Mouse (Mus musculus) forebrain, embryonic 13.5 days (tissue): ENCODE results near the gene Gm28308. TPM values are rescaled to one million over a fixed set of nuclear protein-coding genes. Genes with fewer than 3 reads are reported as not detected.

Source experiments
- ATAC-seq: fragments of 200-750 bp; cut with Nextera tagmentation; 2 replicates; pipeline ENCODE4 v1.8.0; 2017
- H3K27ac ChIP-seq: fragments of 300-500 bp; sonication (generic); 2 replicates; pipeline ENCODE4 v1.5.1; 2015; ENCODE audit warnings: inconsistent platforms, mild to moderate bottlenecking, moderate library complexity
- H3K27me3 ChIP-seq: fragments of 300-500 bp; sonication (generic); 2 replicates; pipeline ENCODE4 v1.6.1; 2015; ENCODE audit warnings: mild to moderate bottlenecking, inconsistent platforms
- H3K36me3 ChIP-seq: fragments of 300-500 bp; sonication (generic); 2 replicates; pipeline ENCODE4 v1.6.1; 2015; ENCODE audit warnings: mild to moderate bottlenecking, inconsistent platforms; ENCODE audit not compliant: poor library complexity, severe bottlenecking
- H3K4me1 ChIP-seq: fragments of 300-500 bp; sonication (generic); 2 replicates; pipeline ENCODE4 v1.6.1; 2015; ENCODE audit warnings: inconsistent platforms
- H3K4me2 ChIP-seq: fragments of 300-500 bp; sonication (generic); 2 replicates; pipeline ENCODE4 v1.6.1; 2015; ENCODE audit warnings: inconsistent platforms, mild to moderate bottlenecking, moderate library complexity
- H3K4me3 ChIP-seq: fragments of 300-500 bp; sonication (generic); 2 replicates; pipeline ENCODE4 v1.5.1; 2015; ENCODE audit warnings: mild to moderate bottlenecking, inconsistent platforms
- H3K9ac ChIP-seq: fragments of 300-500 bp; sonication (generic); 2 replicates; pipeline ENCODE4 v1.6.1; 2015; ENCODE audit warnings: mild to moderate bottlenecking, inconsistent platforms
- H3K9me3 ChIP-seq: fragments of 300-500 bp; sonication (generic); replicated peaks from 2 replicates; pipeline ENCODE4 v1.6.1; 2016; ENCODE audit warnings: inconsistent platforms
- WGBS: fragments of 180-500 bp; shearing (Covaris S2); methylation state at CpG from one replicate; pipeline ENCODE4 v1.1.7; 2015; 5-methylcytosine and 5-hydroxymethylcytosine counted together
- polyA plus RNA-seq: library from polyadenylated mRNA; unstranded; fragments of >200 nt; fragmentation: Nextera tagmentation; extraction: Ambion mirVana; gene quantifications from 2 replicates; pipeline ENCODE4 v1.2.1, GENCODE M21; 2015

Gm28308 gene
- polyA plus RNA-seq, 1 experiment from 2014 or later, result not detected

DNA sequence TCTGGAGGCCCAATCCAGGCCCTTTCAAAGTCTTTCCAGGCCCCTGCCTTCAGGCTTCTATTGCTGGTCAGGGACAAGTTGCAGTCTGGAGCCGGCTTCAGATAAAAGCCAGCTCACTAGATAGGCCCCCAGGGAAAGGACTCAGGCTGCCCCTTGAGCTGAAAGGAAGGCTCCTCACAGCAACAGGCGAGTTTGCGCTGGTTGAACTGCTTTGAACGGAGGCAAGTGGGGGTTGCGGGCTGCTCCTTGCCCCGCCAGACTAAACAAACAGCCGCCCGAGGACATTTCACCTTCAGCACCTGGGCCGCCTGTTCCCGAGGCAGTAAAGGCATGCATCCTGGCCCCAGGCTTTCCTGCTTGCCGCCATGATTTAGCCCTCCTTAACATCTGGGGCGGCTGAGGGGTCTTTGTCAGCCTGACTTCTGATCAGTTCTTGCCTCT lies 30.6 kb upstream of the Gm28308 start:
- H3K4me2 ChIP-seq, result no peak overlapping the region
- no peak overlapping the region for H3K27ac ChIP-seq
- no peak for ATAC-seq
- no peak overlapping the region for H3K9ac ChIP-seq
- 0 out of 2 replicates have a peak, but pooled peaks cover 4% of the 10 kb centered on the region for H3K4me1 ChIP-seq
- H3K36me3 ChIP-seq, result no peaks in the 10 kb centered on the region
- no peak overlapping the region for H3K4me3 ChIP-seq
- WGBS, result 2% methylated on average over 12 of the region's 12 CpGs
- H3K27me3 ChIP-seq, result peaks cover 100% of the 10 kb centered on the region
- H3K9me3 ChIP-seq, result no peaks in the 10 kb centered on the region

GRCm38 (mm10) chr6:52242801-52243332 lies 29.7 kb upstream of the Gm28308 start:
- Histone ChIP-seq H3K4me1 (0 out of 2 replicates have a peak, but pooled peaks cover 4% of the 10 kb centered on the region), H3K27ac (no peak overlapping the region), H3K4me3 (no peak overlapping the region), H3K9me3 (no peaks in the 10 kb centered on the region), H3K27me3 (peaks cover 100% of the 10 kb centered on the region), H3K36me3 (no peaks in the 10 kb centered on the region), H3K4me2 (no peak overlapping the region), H3K9ac (no peak overlapping the region)
- WGBS, result 2% methylated on average over 4 of the region's 4 CpGs
- no peak for ATAC-seq

GRCm38 (mm10) chr6:52241001-52241621 lies 28.0 kb upstream of the Gm28308 start:
- H3K9ac ChIP-seq, result no peak overlapping the region
- H3K27me3 ChIP-seq, result peaks cover 100% of the 10 kb centered on the region
- H3K36me3 ChIP-seq, result no peaks in the 10 kb centered on the region
- H3K4me3 ChIP-seq, result no peak overlapping the region
- no peak for ATAC-seq
- H3K4me2 ChIP-seq, result no peak overlapping the region
- no peaks in the 10 kb centered on the region for H3K9me3 ChIP-seq
- no peak overlapping the region for H3K27ac ChIP-seq
- H3K4me1 ChIP-seq, result 0 out of 2 replicates have a peak, but pooled peaks cover 4% of the 10 kb centered on the region
- 5% methylated on average over 9 of the region's 9 CpGs for WGBS

GRCm38 (mm10) chr6:52240389-52241000 lies 27.4 kb upstream of the Gm28308 start, which contains the start of gene Hoxa10:
Hoxa10 (minus strand) TSS chr6:52240854.
- Histone ChIP-seq H3K4me3 (no peak within 1 kb of the TSS), H3K4me1 (0 out of 2 replicates have a peak, but pooled peaks cover 4% of the 10 kb centered on the region), H3K4me2 (peak within 1 kb of the TSS; percentile 30; the same call in 1 of the 2 replicates), H3K36me3 (no peaks in the 10 kb centered on the region), H3K27ac (no peak within 1 kb of the TSS), H3K9me3 (no peaks in the 10 kb centered on the region), H3K27me3 (peaks cover 100% of the 10 kb centered on the region), H3K9ac (no peak within 1 kb of the TSS)
- ATAC-seq, result 0 out of 2 replicates have a peak, but pooled peaks have one; percentile 38
- WGBS, result under 1% methylated on average over 35 of the region's 35 CpGs

- no peak for ATAC-seq
- no peak overlapping the region for H3K9ac ChIP-seq
- no peak overlapping the region for H3K27ac ChIP-seq
- 3% methylated on average over 30 of the region's 30 CpGs for WGBS
- peaks cover 100% of the 10 kb centered on the region for H3K27me3 ChIP-seq
- H3K36me3 ChIP-seq, result no peaks in the 10 kb centered on the region
- no peak overlapping the region for H3K4me3 ChIP-seq
- H3K4me1 ChIP-seq, result 0 out of 2 replicates have a peak, but pooled peaks cover 4% of the 10 kb centered on the region
- no peaks in the 10 kb centered on the region for H3K9me3 ChIP-seq
- H3K4me2 ChIP-seq, result peak overlapping the region; percentile 30; the same call in 1 of the 2 replicates
These were observed 26.7 kb upstream of the Gm28308 start for GRCm38 (mm10) chr6:52239625-52240388.

DNA sequence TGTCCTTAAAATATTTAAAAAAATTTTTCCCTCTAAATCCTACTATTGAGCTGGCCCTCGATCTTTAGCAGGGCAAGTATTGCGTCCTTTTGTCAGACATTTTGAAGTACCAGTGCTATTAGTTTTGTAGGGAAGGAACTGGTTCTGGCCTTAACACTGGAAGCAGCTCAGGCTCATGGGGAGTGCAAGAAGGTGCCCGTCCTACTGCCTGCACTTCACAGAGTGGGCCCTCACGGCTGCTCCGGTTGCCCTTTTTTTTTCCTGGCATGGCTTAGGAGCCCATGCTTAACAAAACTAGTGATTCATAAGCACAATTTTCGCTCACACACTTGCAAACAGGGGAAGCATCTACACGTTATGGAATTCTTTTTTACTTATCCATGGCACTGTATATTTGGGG lies 25.8 kb upstream of the Gm28308 start:
- Histone ChIP-seq H3K9ac (no peak overlapping the region), H3K4me1 (0 out of 2 replicates have a peak, but pooled peaks cover 4% of the 10 kb centered on the region), H3K27me3 (peaks cover 100% of the 10 kb centered on the region), H3K27ac (no peak overlapping the region), H3K4me3 (no peak overlapping the region), H3K36me3 (no peaks in the 10 kb centered on the region), H3K4me2 (no peak overlapping the region), H3K9me3 (no peaks in the 10 kb centered on the region)
- ATAC-seq, result no peak
- WGBS, result 3% methylated on average over 7 of the region's 7 CpGs

DNA sequence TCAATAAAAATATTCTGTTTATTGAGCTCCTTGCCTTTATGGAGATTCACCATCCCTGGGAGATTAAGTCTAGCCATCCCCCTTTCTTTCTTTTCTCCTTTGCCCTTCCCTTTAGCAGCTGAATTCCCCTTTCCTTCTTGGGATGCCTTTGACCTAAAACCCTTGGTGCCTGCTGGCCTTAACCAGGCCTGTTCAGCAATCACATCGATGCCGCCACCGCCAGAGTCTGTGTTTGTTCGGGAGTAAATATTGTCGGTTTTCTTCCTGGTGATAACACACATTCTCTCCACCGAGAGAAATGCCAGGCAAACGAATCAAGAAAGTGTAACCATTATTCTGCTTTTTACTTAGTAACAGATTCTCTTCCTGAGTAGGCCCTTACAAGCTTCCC lies 25.0 kb upstream of the Gm28308 start:
- no peak overlapping the region for H3K27ac ChIP-seq
- ATAC-seq, result no peak
- no peak overlapping the region for H3K9ac ChIP-seq
- peaks cover 100% of the 10 kb centered on the region for H3K27me3 ChIP-seq
- H3K36me3 ChIP-seq, result no peaks in the 10 kb centered on the region
- H3K9me3 ChIP-seq, result no peaks in the 10 kb centered on the region
- H3K4me2 ChIP-seq, result no peak overlapping the region
- 0 out of 2 replicates have a peak, but pooled peaks cover 4% of the 10 kb centered on the region for H3K4me1 ChIP-seq
- under 1% methylated on average over 7 of the region's 7 CpGs for WGBS
- no peak overlapping the region for H3K4me3 ChIP-seq

DNA sequence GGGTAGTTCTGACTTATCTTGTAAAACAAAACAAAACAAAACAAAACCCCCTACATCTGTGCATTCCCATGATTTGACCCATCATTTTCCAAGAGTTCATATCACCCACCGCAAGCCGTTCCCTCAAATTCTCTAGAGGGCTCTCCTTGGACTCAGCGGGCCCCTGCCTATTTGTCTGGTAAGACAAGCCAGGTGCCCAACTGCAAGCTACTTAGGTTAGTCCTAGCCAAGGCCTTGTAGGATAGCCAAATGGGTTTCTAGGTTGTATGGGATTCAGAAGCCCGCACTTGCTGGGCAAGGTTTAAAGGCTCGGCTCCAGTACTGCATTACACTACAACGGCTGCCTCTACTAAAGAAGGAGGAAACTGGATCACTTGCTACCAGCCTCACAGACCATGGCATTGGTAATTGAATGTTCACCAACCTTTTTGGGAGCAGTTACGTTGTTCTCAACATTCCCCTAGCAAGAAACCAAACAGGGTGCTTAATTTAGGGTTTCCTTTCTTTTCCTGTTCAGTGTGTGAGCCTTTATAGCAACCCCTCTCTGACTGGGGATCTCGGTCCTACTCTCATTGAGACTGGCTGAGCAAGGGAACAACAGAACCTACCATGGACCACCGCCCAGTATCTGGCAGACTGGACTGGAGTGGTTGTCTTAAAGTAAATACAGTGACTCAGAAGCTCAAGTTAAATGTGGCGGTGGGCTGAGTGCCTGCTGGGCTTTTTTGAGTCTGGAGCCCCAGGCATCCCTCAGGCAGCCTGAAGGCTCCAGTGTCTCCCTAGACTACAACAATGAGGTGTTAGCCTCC lies 24.4 kb upstream of the Gm28308 start:
- 6% methylated on average over 10 of the region's 10 CpGs for WGBS
- ATAC-seq, result no peak

GRCm38 (mm10) chr6:52236806-52237205 lies 23.7 kb upstream of the Gm28308 start:
- no peak for ATAC-seq
- Histone ChIP-seq H3K9me3 (no peaks in the 10 kb centered on the region), H3K36me3 (no peaks in the 10 kb centered on the region), H3K4me3 (no peak overlapping the region), H3K4me1 (0 out of 2 replicates have a peak, but pooled peaks cover 4% of the 10 kb centered on the region), H3K9ac (no peak overlapping the region), H3K27ac (no peak overlapping the region), H3K4me2 (no peak overlapping the region), H3K27me3 (peaks cover 100% of the 10 kb centered on the region)
- WGBS, result 9% methylated on average over 3 of the region's 3 CpGs

More for the DNA sequence above, 24.4 kb upstream of the Gm28308 start:
- H3K27ac ChIP-seq, result no peak overlapping the region
- no peaks in the 10 kb centered on the region for H3K36me3 ChIP-seq
- no peak overlapping the region for H3K9ac ChIP-seq
- no peaks in the 10 kb centered on the region for H3K9me3 ChIP-seq
- H3K4me2 ChIP-seq, result no peak overlapping the region
- 0 out of 2 replicates have a peak, but pooled peaks cover 4% of the 10 kb centered on the region for H3K4me1 ChIP-seq
- H3K27me3 ChIP-seq, result peaks cover 100% of the 10 kb centered on the region
- no peak overlapping the region for H3K4me3 ChIP-seq

DNA sequence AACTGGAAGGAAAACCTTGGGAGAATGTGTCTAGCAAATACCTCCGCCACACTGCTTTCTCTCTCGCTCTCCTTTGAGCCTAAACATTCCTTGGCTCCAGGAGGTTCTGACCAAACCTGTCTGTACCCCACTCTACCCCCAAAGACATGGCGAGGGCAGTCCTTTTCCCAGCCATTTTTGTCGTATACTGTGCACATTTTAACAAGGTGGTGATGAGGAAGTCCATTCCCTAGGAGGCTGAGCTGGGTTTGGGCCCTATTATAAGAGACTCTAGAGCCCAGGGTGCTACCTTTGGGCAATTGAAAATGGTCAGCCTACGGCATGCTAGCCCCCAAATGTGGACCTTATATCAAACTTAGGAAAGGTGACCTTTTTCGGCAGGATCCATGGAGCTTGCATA lies 22.7 kb upstream of the Gm28308 start:
- Histone ChIP-seq H3K9ac (no peak overlapping the region), H3K4me3 (no peak overlapping the region), H3K27me3 (peaks cover 98% of the 10 kb centered on the region), H3K36me3 (no peaks in the 10 kb centered on the region), H3K4me2 (no peak overlapping the region), H3K9me3 (no peaks in the 10 kb centered on the region), H3K4me1 (0 out of 2 replicates have a peak, but pooled peaks cover 4% of the 10 kb centered on the region), H3K27ac (no peak overlapping the region)
- no peak for ATAC-seq
- 20% methylated on average over 6 of the region's 6 CpGs for WGBS

GRCm38 (mm10) chr6:52235267-52235666 lies 22.1 kb upstream of the Gm28308 start:
- no peaks in the 10 kb centered on the region for H3K9me3 ChIP-seq
- H3K9ac ChIP-seq, result no peak overlapping the region
- 0 out of 2 replicates have a peak, but pooled peaks cover 3% of the 10 kb centered on the region for H3K4me1 ChIP-seq
- no peak overlapping the region for H3K4me2 ChIP-seq
- no peak for ATAC-seq
- peaks cover 98% of the 10 kb centered on the region for H3K27me3 ChIP-seq
- WGBS, result 26% methylated on average over 9 of the region's 9 CpGs
- H3K36me3 ChIP-seq, result no peaks in the 10 kb centered on the region
- no peak overlapping the region for H3K27ac ChIP-seq
- H3K4me3 ChIP-seq, result no peak overlapping the region
